Mouse (Mus musculus) bone marrow macrophage, adult 2 months (primary cell): Measurements from ENCODE around the gene Srgap1. TPM values are rescaled to one million over a fixed set of nuclear protein-coding genes. Genes with fewer than 3 reads are reported as not detected.
A peak's percentile ranks its signal among the peaks of the same experiment; 100 is the strongest.

Source experiments
- H3K27ac ChIP-seq: 2 replicates; pipeline ENCODE4 v1.5.1; 2012; ENCODE audit warnings: low read depth, low read length; ENCODE audit not compliant: insufficient read depth
- H3K4me1 ChIP-seq: 2 replicates; pipeline ENCODE4 v1.6.1; 2012; ENCODE audit warnings: low read length; ENCODE audit not compliant: control insufficient read depth, insufficient read depth
- H3K4me3 ChIP-seq: 2 replicates; pipeline ENCODE4 v1.5.1; 2012; ENCODE audit warnings: mild to moderate bottlenecking, low read length, moderate library complexity; ENCODE audit not compliant: insufficient read depth
- CTCF ChIP-seq: IDR thresholded peaks from 2 replicates; pipeline ENCODE4 v1.5.1; 2012; ENCODE audit warnings: low read depth, mild to moderate bottlenecking, low read length, moderate library complexity
- POLR2A ChIP-seq: IDR thresholded peaks from 2 replicates; pipeline ENCODE4 v1.6.1; 2012; ENCODE audit warnings: mild to moderate bottlenecking, low read depth, low read length, borderline replicate concordance
- polyA plus RNA-seq: library from polyadenylated mRNA; stranded (reverse); fragments of >200 nt; gene quantifications from 2 replicates; pipeline ENCODE4 v1.2.4, GENCODE M21; 2012; ENCODE audit not compliant: missing spikeins, insufficient read depth, insufficient read length

The Srgap1 gene
- polyA plus RNA-seq: not detected in 2 replicates

- no peak for TF ChIP-seq POLR2A
- no peak for TF ChIP-seq CTCF
- peak within 1 kb of the TSS; percentile 47 for H3K4me3 ChIP-seq
- no peaks in the 10 kb centered on the region for H3K4me1 ChIP-seq
- no peak within 1 kb of the TSS for H3K27ac ChIP-seq
These were observed at the start of gene Srgap1 for GRCm38 (mm10) chr10:122046904-122047726. Srgap1 (minus strand) TSS chr10:122047315.

GRCm38 (mm10) chr10:122096462-122096979 lies 49.4 kb upstream of the Srgap1 start:
- Histone ChIP-seq H3K27ac (peak overlapping the region; percentile 52), H3K4me1 (peaks cover 5% of the 10 kb centered on the region)
- no peak for TF ChIP-seq POLR2A
- no peak for TF ChIP-seq CTCF

DNA sequence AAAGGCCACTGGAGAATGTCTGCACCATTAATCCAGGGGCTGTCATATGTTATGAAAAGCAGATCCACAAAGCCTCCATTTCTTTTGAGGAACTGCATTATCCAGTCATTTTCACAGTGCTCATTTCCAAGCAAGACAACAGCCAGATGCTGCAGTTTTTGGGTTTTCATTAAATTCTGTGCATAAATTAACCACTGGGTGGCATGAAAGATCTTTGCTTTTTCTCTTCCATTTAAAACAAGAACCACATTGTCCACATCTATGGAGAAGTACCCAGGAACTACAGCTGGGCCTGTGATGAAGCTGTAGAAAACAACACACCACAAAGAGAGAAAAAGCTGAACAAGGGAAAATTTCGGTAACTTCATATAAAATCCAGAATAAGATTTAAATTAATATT lies 43.4 kb upstream of the Srgap1 start:
- TF ChIP-seq CTCF (no peak), POLR2A (no peak)
- Histone ChIP-seq H3K4me1 (peaks cover 3% of the 10 kb centered on the region), H3K4me3 (no peak overlapping the region), H3K27ac (no peak overlapping the region)

More at GRCm38 (mm10) chr10:122096462-122096979, 49.4 kb upstream of the Srgap1 start:
- peak overlapping the region; percentile 92 for H3K4me3 ChIP-seq

DNA sequence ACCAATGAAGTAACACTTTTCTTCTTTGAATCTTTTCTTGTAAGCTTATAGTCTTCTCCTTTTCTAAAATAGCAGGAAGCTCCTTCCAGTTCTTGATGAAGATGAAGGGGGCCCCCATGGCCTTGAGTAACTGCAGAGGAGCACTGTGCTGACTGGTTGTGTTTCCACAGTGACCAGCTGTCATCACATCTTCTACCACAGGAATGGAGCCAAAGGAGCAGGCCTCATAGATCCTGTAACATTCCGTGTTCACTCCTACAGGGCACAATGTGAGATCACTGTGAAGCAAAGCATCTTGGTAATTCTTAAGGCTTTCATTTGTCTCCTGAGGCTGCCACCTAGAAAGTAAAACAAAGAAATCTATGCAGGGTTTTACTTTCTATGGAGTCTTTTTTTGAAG lies 34.2 kb upstream of the Srgap1 start:
- H3K27ac ChIP-seq: no peak overlapping the region
- no peaks in the 10 kb centered on the region for H3K4me1 ChIP-seq
- TF ChIP-seq CTCF (no peak), POLR2A (no peak)
- no peak overlapping the region for H3K4me3 ChIP-seq

GRCm38 (mm10) chr10:122069153-122069552 lies 22.0 kb upstream of the Srgap1 start:
- Histone ChIP-seq H3K4me3 (no peak overlapping the region), H3K27ac (no peak overlapping the region), H3K4me1 (no peaks in the 10 kb centered on the region)
- TF ChIP-seq POLR2A (no peak), CTCF (no peak)

DNA sequence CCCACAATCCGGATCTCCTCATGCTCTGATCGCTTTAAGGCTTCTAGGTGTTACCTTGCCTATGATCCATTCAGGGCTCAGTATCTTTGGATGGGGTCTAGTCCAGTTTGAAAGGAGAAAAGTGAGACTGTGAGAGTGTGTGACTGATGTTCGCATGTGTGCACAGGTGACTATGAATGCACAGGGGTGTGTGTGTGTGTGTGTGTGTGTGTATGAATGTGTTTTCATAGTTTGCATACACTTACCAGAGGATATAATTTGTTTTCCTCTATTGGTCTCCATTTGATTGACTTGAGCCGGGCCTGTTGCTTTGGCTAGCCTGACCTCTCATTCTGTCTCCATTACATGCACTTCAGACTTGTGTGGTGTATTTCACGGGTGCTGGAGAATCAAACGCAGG lies 8.7 kb upstream of the Srgap1 start:
- peaks cover 2% of the 10 kb centered on the region for H3K4me1 ChIP-seq
- TF ChIP-seq CTCF (no peak), POLR2A (no peak)
- H3K27ac ChIP-seq: no peak overlapping the region
- no peak overlapping the region for H3K4me3 ChIP-seq

- Histone ChIP-seq H3K4me3 (no peak overlapping the region), H3K27ac (no peak overlapping the region)
- peak; percentile 91 for TF ChIP-seq CTCF
- no peak for TF ChIP-seq POLR2A
These were observed 7.4 kb upstream of the Srgap1 start for GRCm38 (mm10) chr10:122054535-122054934.

GRCm38 (mm10) chr10:122051831-122052230 lies 4.7 kb upstream of the Srgap1 start:
- Histone ChIP-seq H3K4me1 (peaks cover 2% of the 10 kb centered on the region), H3K4me3 (no peak overlapping the region), H3K27ac (no peak overlapping the region)
- TF ChIP-seq POLR2A: no peak
- TF ChIP-seq CTCF: peak; percentile 100

More at GRCm38 (mm10) chr10:122054535-122054934, 7.4 kb upstream of the Srgap1 start:
- H3K4me1 ChIP-seq: peaks cover 2% of the 10 kb centered on the region

- Histone ChIP-seq H3K4me1 (no peaks in the 10 kb centered on the region), H3K4me3 (peak overlapping the region; percentile 47), H3K27ac (no peak overlapping the region)
- 0 out of 2 replicates have a peak, but pooled peaks have one; percentile 19 for TF ChIP-seq CTCF
- no peak for TF ChIP-seq POLR2A
These were observed 731 bp upstream of the Srgap1 start for GRCm38 (mm10) chr10:122047727-122048365.

GRCm38 (mm10) chr10:122046511-122046903 lies 608 bp downstream of the Srgap1 start:
- TF ChIP-seq POLR2A (no peak), CTCF (no peak)
- no peak overlapping the region for H3K27ac ChIP-seq
- no peaks in the 10 kb centered on the region for H3K4me1 ChIP-seq
- peak overlapping the region; percentile 47 for H3K4me3 ChIP-seq
